Mouse (Mus musculus): ENCODE measurements around the gene Tnf. TPM values are rescaled to one million over a fixed set of nuclear protein-coding genes. Genes with fewer than 3 reads are reported as not detected.
"Not testable (repeated sequence)": the region's sequence is repeated elsewhere in the genome, so short reads cannot be mapped to it uniquely, and the experiment has no call there.

Tnf gene
- polyA plus RNA-seq, 1 experiment from 2014 or later = 0.12 TPM

DNA sequence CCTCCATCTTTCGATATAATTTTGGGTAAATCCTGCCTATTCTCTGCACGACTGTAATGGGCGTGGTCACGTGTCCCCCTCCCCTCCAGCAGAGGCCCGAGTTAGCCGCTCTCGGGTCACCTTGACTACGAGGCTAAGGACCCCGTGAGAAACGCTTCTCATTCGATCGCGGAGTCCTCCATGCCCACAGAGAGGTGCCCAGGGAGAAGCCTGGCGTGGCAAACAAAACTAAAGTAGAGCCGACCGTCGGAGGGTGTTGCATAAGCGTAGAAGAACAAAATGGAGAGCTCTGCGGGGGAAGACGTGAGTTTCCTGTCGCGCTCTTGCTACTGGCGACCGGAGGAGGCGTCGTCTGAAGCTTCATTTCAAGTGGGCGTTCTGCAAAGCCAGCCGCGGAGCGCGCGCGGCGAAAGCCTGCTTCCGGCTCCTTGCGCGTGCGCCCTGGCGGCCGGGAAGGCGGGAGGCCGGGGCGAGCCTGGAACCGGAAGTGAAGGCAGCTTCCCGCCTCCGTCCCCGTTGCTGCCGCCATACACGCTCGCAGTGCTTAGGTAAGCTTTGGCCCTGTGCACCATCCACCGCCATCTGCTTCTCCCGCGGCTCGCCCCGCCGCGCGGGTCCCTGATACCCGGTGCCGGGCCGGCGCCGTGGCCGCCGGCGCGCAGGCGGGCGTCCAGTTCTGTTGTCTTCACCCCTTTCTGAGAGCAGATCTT is 39.7 kb upstream of the Tnf start, which contains the start of gene Ddx39b:
Gene Ddx39b (plus strand): TSS at position 442 of the 710 bp plus-strand sequence.
- Histone ChIP-seq H3K9me3 (replicated peaks) (no peaks in the 10 kb centered on the region), H3K9ac (peak within 1 kb of the TSS; percentile 91), H3K4me3 (replicated peaks) (peak within 1 kb of the TSS; percentile 71), H3K27me3 (no peaks in the 10 kb centered on the region), H3K27ac (peak within 1 kb of the TSS; percentile 98), H3K4me1 (peaks cover 51% of the 10 kb centered on the region), H3K36me3 (peaks cover 37% of the 10 kb centered on the region), H3K4me2 (peak within 1 kb of the TSS; percentile 86)
- WGBS = under 1% methylated on average over 69 of the region's 69 CpGs
- ATAC-seq (replicated peaks; ENCODE audit: low FRiP score) = peak; percentile 90

DNA sequence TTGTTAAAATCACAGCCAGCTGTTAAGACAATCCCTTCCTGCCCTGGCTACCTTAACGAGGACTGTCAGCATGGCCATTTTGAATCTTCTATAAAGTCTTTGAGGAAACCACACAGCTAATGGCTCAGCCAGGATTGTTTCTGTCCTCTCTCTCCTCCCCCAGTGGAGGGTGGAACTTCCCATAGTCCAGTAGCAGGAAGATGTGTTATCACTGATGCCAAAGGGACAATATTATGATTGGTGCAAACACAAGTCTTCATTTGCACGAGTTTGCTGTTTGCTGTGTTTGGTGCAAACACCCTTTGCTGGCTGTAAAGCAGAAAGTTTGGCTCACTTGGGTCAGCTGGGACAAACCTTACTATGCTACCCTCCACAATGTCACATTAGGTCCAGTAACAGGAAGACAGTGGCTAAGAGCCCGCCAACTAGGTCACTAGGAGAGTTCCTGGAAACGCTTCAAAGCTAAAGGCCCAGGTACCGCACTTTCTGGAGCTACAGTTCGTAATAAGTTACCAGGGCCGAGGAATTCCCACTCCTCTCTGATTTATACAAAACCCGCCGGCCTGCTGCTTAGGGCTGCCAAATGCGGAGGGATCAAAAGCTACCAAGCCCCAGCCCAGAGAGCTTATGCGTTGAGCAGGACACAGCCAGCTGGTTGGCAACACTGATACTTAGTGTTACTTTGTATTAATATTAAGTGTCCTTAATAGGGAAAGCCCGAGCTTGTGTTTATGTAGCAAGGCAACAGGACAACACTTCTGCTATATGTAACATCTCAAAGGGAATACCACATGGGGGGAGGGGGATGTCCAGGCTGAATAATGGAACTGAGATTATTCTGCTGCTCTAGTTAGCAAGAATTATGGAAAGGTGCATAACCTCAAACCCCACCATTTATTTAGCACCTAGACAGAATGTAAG is 38.8 kb upstream of the Tnf start:
- Histone ChIP-seq H3K9ac (peak overlapping the region; percentile 91), H3K27me3 (no peaks in the 10 kb centered on the region), H3K36me3 (peaks cover 29% of the 10 kb centered on the region), H3K9me3 (replicated peaks) (no peaks in the 10 kb centered on the region), H3K4me2 (peak overlapping the region; percentile 86), H3K27ac (peak overlapping the region; percentile 98), H3K4me3 (replicated peaks) (peak overlapping the region; percentile 71), H3K4me1 (peaks cover 44% of the 10 kb centered on the region)
- ATAC-seq (replicated peaks; ENCODE audit: low FRiP score) = peak; percentile 0; the same call in 1 of the 2 replicates
- 28% methylated on average over 12 of the region's 12 CpGs for WGBS

DNA sequence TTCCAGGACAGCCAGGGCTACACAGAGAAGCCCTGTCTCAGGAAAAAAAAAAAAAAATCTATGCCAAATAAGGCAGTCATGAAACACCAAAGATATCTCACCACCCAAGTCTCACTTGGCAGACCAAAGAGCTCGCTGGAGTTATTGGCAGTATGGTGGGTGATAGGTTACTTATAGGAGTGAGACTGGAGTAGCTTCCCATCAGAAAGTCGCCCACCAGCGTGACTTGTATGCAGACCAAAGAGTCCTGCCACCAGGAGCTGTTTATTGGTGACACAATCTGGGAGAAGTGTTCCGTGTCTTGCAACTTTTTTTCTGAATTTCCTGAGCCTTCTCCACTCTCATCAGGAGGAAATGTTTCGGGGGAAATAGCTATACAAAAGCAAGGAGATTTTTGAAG is 37.9 kb upstream of the Tnf start:
- no peak for ATAC-seq (replicated peaks; ENCODE audit: low FRiP score)
- H3K4me1 ChIP-seq = peaks cover 37% of the 10 kb centered on the region
- no peak overlapping the region for H3K27ac ChIP-seq

DNA sequence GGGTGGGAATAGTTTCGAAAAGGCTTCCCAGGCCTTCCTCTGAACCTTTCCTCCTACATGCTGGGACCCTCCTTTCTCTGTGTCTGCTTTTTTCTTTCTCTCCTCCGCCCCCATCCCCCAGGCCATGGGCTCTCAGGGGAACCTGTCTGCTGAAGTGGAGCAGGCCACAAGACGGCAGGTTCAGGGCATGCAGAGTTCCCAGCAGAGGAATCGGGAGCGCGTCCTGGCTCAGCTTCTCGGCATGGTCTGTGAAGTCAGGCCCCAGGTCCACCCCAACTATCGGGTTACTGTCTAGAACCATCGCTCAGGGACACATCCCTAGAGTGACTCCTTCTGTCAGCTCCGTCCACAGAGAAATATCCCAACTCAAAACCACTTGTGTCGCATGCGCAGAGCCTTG is 35.7 kb upstream of the Tnf start:
- Histone ChIP-seq H3K4me3 (replicated peaks) (no peak overlapping the region), H3K27me3 (no peaks in the 10 kb centered on the region), H3K36me3 (peaks cover 12% of the 10 kb centered on the region), H3K9me3 (replicated peaks) (no peaks in the 10 kb centered on the region), H3K4me2 (no peak overlapping the region), H3K4me1 (peaks cover 43% of the 10 kb centered on the region), H3K27ac (no peak overlapping the region), H3K9ac (no peak overlapping the region)
- 82% methylated on average over 12 of the region's 12 CpGs for WGBS
- ATAC-seq (replicated peaks; ENCODE audit: low FRiP score) = no peak

More for the DNA sequence above, 37.9 kb upstream of the Tnf start:
- Histone ChIP-seq H3K27me3 (no peaks in the 10 kb centered on the region), H3K9me3 (replicated peaks) (no peaks in the 10 kb centered on the region), H3K4me3 (replicated peaks) (no peak overlapping the region), H3K4me2 (no peak overlapping the region), H3K36me3 (peaks cover 19% of the 10 kb centered on the region), H3K9ac (no peak overlapping the region)
- WGBS = 75% methylated on average over 5 of the region's 5 CpGs

DNA sequence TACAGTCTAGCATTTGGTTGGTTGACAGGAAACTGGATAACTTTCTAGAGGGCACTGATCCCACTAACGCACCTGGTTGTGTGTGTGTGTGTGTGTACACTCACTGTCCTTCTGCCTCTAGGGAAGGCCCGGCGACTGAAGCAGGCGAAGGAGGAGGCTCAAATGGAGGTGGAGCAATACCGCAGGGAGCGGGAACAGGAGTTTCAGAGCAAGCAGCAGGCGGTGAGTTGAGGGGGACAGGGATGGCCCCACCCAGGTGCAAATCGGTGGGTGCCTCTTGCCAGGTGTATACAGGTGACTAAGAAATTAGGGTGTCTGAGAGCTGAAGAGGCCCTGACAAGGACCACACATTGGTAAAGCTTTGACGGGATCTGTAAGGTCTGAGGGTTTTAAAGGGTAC is 35.2 kb upstream of the Tnf start:
- H3K4me2 ChIP-seq = peak overlapping the region; percentile 70; the same call in 1 of the 2 replicates
- no peak for ATAC-seq (replicated peaks; ENCODE audit: low FRiP score)
- 73% methylated on average over 9 of the region's 9 CpGs for WGBS
- peak overlapping the region; percentile 67; the same call in 1 of the 2 replicates for H3K4me3 ChIP-seq (replicated peaks)
- no peaks in the 10 kb centered on the region for H3K27me3 ChIP-seq
- no peak overlapping the region for H3K9ac ChIP-seq
- H3K36me3 ChIP-seq = peaks cover 12% of the 10 kb centered on the region
- no peak overlapping the region for H3K27ac ChIP-seq
- peaks cover 48% of the 10 kb centered on the region for H3K4me1 ChIP-seq
- H3K9me3 ChIP-seq (replicated peaks) = no peaks in the 10 kb centered on the region

DNA sequence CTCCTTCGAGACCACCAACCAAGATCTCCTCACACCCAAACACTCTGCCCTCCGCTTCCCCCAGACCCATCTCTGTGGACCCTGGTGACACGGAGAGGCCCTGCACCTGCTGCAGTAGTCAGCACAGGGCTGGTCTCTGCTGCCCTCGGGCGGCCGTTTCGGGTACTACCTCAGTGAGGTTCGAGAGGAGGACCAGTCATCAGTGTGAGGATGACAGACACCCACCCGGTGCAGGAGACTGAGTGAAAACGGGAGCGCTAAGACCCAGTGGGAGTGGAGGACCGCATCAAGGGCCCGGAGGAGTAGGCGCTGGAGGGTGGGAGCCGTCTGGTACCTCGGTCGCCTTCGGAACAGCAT is 34.6 kb upstream of the Tnf start:
- peak overlapping the region; percentile 67 for H3K4me3 ChIP-seq (replicated peaks)
- WGBS = under 1% methylated on average over 18 of the region's 18 CpGs
- H3K4me2 ChIP-seq = peak overlapping the region; percentile 70
- peak overlapping the region; percentile 89 for H3K9ac ChIP-seq
- no peaks in the 10 kb centered on the region for H3K27me3 ChIP-seq
- H3K9me3 ChIP-seq (replicated peaks) = no peaks in the 10 kb centered on the region
- peaks cover 14% of the 10 kb centered on the region for H3K36me3 ChIP-seq
- H3K4me1 ChIP-seq = peaks cover 53% of the 10 kb centered on the region
- peak overlapping the region; percentile 98 for H3K27ac ChIP-seq
- ATAC-seq (replicated peaks; ENCODE audit: low FRiP score) = peak; percentile 50

DNA sequence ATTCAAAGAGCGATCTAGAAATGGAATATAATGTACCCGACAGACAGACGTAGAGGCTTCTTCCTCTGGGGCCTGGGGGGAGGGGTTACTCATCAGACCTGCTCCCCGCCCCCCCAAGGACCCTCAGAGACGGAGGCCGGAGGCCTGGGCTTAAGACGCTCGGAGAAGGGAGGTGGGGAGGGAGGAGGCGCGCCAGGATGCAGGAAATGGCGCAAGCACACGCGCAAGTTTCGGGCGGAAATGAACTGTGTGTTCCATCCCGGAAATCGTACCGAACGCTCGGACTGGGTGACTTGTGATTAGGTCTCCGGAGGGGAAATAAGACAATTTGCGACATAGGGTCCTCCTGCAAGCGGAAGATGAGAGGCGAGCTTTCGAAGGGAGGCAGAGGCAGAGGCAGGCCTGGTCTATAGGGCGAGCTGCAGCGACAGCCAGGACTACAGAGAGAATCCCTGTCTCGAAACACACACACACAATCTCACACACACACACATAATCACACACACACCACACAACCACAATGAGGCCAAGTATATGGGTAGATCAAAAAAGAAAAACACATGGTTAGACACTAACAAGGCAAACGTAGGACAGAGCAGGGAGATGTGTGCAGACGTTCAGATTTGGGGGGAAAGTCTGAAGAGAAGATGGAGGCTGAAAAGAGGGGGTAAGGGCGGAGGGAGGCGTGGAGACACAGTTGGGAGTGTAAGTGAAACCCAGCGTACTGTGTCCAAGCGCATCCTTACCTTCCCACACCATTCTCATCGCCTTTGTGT is 34.0 kb upstream of the Tnf start, which contains the start of gene Nfkbil1:
Gene Nfkbil1 (minus strand): TSS at position 179 of the 776 bp plus-strand sequence.
- Histone ChIP-seq H3K4me1 (peaks cover 54% of the 10 kb centered on the region), H3K4me2 (peak within 1 kb of the TSS; percentile 70), H3K27me3 (no peaks in the 10 kb centered on the region), H3K36me3 (peaks cover 19% of the 10 kb centered on the region), H3K9ac (peak within 1 kb of the TSS; percentile 89), H3K9me3 (replicated peaks) (no peaks in the 10 kb centered on the region), H3K27ac (peak within 1 kb of the TSS; percentile 98), H3K4me3 (replicated peaks) (peak within 1 kb of the TSS; percentile 67)
- under 1% methylated on average over 35 of the region's 35 CpGs for WGBS
- peak; percentile 80 for ATAC-seq (replicated peaks; ENCODE audit: low FRiP score)

DNA sequence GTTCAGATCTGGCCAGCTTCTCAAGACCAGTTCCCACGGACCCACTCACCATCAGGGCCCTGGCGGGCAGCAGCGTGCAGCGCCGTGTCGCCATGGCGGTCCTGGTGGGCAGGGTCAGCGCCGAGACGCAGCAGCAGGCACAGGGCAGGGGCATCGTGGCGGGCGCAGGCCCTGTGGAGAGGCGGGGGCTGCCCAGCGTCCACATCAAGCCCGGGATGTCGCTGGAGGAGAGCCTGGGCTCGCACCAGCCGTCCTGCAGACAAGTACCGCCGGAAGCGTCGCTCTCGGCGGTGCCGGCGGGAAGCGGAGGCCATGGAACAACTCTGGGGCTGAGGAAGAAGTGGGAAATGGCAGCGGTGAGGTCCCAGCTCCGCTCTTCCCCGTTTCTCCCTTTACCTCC is 33.1 kb upstream of the Tnf start:
- peak overlapping the region; percentile 70 for H3K4me2 ChIP-seq
- no peaks in the 10 kb centered on the region for H3K9me3 ChIP-seq (replicated peaks)
- peak; percentile 7; the same call in 1 of the 2 replicates for ATAC-seq (replicated peaks; ENCODE audit: low FRiP score)
- peak overlapping the region; percentile 67 for H3K4me3 ChIP-seq (replicated peaks)
- no peaks in the 10 kb centered on the region for H3K27me3 ChIP-seq
- H3K36me3 ChIP-seq = peaks cover 26% of the 10 kb centered on the region
- peak overlapping the region; percentile 98 for H3K27ac ChIP-seq
- H3K4me1 ChIP-seq = peaks cover 48% of the 10 kb centered on the region
- H3K9ac ChIP-seq = peak overlapping the region; percentile 89
- WGBS = 2% methylated on average over 31 of the region's 31 CpGs

DNA sequence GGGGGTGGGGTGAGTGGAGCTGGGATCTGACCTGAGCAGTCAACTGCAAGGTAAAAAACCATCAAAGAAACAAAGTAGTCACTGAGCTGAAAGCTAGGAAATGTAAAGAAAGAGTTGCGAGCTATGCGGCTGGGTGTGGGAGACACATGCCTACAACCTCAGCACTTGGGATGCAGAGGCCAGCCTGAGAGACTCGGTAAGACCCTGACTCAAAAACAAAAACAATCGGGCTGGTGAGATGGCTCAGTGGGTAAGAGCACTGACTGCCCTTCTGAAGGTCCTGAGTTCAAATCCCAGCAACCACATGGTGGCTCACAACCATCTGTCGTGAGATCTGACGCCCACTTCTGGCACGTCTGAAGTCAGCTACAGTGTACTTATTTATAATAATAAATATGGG is 32.3 kb upstream of the Tnf start:
- not testable (repeated sequence) for H3K27me3 ChIP-seq; ATAC-seq (replicated peaks; ENCODE audit: low FRiP score); H3K9me3 ChIP-seq (replicated peaks)
- H3K4me2 ChIP-seq = peak overlapping the region; percentile 70
- peaks cover 34% of the 10 kb centered on the region for H3K36me3 ChIP-seq
- H3K4me3 ChIP-seq (replicated peaks) = peak overlapping the region; percentile 67
- 82% methylated on average over 7 of the region's 7 CpGs for WGBS
- H3K9ac ChIP-seq = peak overlapping the region; percentile 89; the same call in 1 of the 2 replicates
- H3K27ac ChIP-seq = peak overlapping the region; percentile 98
- H3K4me1 ChIP-seq = peaks cover 50% of the 10 kb centered on the region

DNA sequence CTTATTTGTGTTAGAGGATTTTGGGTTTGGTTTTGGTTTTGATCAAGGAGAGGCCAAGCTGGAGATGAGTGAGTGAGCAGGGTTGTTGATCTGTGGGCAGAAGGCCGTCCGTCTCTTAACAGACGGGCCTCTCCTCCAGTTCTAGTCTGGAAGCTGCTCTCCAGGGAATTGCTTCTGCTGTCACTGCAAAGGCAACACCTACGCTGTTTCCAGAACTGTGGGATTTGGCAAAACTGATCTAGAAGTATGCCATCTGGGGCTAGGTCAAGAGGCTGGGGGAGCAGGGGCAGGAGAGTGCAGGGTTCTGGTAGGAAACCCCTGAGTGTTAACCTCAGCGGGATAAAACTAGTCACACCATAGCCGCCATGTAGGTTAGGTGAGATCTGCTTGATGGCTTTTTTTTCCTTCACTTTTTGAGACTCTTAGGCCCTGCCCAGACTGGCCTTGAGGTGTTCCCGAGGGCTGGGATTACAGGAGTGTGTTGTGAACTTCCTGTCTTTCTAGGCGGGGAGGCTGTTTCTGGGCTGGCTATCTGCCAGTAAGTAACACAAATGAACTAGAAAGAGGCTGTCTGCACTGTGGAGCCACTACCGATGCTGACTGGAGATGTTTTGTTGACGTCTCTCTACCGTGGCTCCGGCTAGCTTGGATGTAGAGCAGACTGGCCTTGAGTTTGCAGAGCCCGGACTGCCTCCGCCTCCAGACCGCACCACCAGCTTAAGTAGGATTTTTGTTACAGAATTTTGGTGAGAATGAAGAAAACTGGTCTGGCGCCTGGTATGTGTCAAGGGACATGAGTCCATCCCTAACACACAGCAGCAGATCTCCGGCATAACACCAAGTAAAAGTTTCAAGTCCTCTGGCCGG is 31.5 kb upstream of the Tnf start, which contains the start of gene Atp6v1g2:
Gene Atp6v1g2 (plus strand): TSS at position 547 of the 867 bp plus-strand sequence.
- Histone ChIP-seq H3K36me3 (peaks cover 42% of the 10 kb centered on the region), H3K9ac (peak within 1 kb of the TSS; percentile 89), H3K27ac (peak within 1 kb of the TSS; percentile 98), H3K9me3 (replicated peaks) (no peaks in the 10 kb centered on the region), H3K4me2 (peak within 1 kb of the TSS; percentile 70), H3K4me1 (peaks cover 50% of the 10 kb centered on the region), H3K4me3 (replicated peaks) (peak within 1 kb of the TSS; percentile 67), H3K27me3 (no peaks in the 10 kb centered on the region)
- no peak for ATAC-seq (replicated peaks; ENCODE audit: low FRiP score)
- WGBS = 52% methylated on average over 18 of the region's 18 CpGs

All from kidney, embryonic 15.5 days (tissue).